Mouse (Mus musculus) spleen, postnatal 36 days (tissue): ENCODE measurements around the gene Pax5.

Source experiments
- DNase-seq, 2 experiments: peaks; one replicate each; pipeline ENCODE4 v3.0.0; 2022; ENCODE audit warnings: low spot score in 2 of 2, mixed read lengths in 1 of 2

Pax5 gene

GRCm38 (mm10) chr4:44543880-44544279 is 166.4 kb downstream of the Pax5 start:
- no peak for DNase-seq

- DNase-seq = peak; percentile 32 to 43
These were observed 168.2 kb downstream of the Pax5 start for GRCm38 (mm10) chr4:44542101-44542500.

- DNase-seq = no peak
These were observed 171.8 kb downstream of the Pax5 start for GRCm38 (mm10) chr4:44538488-44538887.

- no peak for DNase-seq
These were observed 173.5 kb downstream of the Pax5 start for GRCm38 (mm10) chr4:44536794-44537193.

GRCm38 (mm10) chr4:44535646-44536045 is 174.6 kb downstream of the Pax5 start:
- DNase-seq = no peak

- no peak for DNase-seq
These were observed 177.0 kb downstream of the Pax5 start for GRCm38 (mm10) chr4:44533286-44533685.

- DNase-seq = no peak
These were observed 177.6 kb downstream of the Pax5 start for GRCm38 (mm10) chr4:44532731-44533130.

- no peak for DNase-seq
These were observed 185.0 kb downstream of the Pax5 start for GRCm38 (mm10) chr4:44525336-44525735.

- no peak for DNase-seq
These were observed 191.4 kb downstream of the Pax5 start for GRCm38 (mm10) chr4:44518923-44519322.

GRCm38 (mm10) chr4:44513981-44514380 is 196.3 kb downstream of the Pax5 start:
- no peak for DNase-seq

- DNase-seq = no peak
These were observed 198.6 kb downstream of the Pax5 start for GRCm38 (mm10) chr4:44511682-44512081.

- no peak for DNase-seq
These were observed 201.7 kb downstream of the Pax5 start for GRCm38 (mm10) chr4:44508386-44509226.

- DNase-seq = no peak
These were observed 202.4 kb downstream of the Pax5 start for GRCm38 (mm10) chr4:44507861-44508260.

GRCm38 (mm10) chr4:44504998-44505397 is 205.3 kb downstream of the Pax5 start:
- DNase-seq = no peak

GRCm38 (mm10) chr4:44502196-44502867 is 208.0 kb downstream of the Pax5 start:
- no peak for DNase-seq

- no peak for DNase-seq
These were observed 212.1 kb downstream of the Pax5 start for GRCm38 (mm10) chr4:44498156-44498555.

GRCm38 (mm10) chr4:44495836-44496235 is 214.5 kb downstream of the Pax5 start:
- DNase-seq = no peak

- DNase-seq = no peak
These were observed 216.5 kb downstream of the Pax5 start for GRCm38 (mm10) chr4:44493756-44494155.

GRCm38 (mm10) chr4:44490872-44491271 is 219.4 kb downstream of the Pax5 start:
- DNase-seq = no peak

- no peak for DNase-seq
These were observed 221.6 kb downstream of the Pax5 start for GRCm38 (mm10) chr4:44488702-44489101.

GRCm38 (mm10) chr4:44488219-44488618 is 222.1 kb downstream of the Pax5 start:
- no peak for DNase-seq

- no peak for DNase-seq
These were observed 227.4 kb downstream of the Pax5 start for GRCm38 (mm10) chr4:44482851-44483250.

GRCm38 (mm10) chr4:44479755-44480154 is 230.5 kb downstream of the Pax5 start:
- no peak for DNase-seq
